Mouse (Mus musculus): Measurements from ENCODE around the gene Sh3tc1. TPM values are rescaled to one million over a fixed set of nuclear protein-coding genes. Genes with fewer than 3 reads are reported as not detected.

Sh3tc1 gene
- polyA plus RNA-seq, 1 experiment = not detected

DNA sequence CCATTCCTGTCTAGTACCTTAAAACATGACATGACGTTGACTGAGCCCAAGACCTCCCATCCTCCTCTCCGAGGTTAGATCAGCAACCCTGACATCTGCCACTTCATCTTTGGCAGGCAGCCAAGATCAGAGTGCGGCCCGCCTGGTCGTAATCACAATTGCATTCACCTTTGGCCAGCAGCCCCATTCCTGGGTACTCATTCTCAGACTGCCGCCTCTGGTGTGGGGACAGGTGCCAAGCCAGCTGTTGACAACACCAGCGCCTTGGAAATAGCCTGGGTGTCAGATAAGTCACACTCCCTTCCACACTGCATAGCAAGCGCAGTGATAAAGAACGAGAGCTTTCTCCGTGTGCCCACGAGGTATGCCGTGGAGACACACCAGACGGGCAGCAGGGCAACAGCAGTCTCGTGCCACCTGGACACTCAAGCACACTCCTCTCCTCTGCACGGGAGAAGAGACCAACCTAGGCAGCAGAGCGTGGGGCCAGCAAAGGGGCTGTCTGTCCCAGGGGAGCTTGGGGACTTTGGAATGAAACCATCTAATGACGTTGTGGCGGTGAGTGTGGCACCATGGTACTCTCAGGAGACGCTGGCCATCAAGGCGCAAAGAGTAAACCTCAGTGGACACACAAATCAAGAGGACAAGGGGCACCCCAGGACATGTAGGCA, 2.4 kb downstream of the Sh3tc1 start:
- TF ChIP-seq GATA1 (IDR thresholded peaks at IDR 0.05; ENCODE audit: low read length) = no peak

DNA sequence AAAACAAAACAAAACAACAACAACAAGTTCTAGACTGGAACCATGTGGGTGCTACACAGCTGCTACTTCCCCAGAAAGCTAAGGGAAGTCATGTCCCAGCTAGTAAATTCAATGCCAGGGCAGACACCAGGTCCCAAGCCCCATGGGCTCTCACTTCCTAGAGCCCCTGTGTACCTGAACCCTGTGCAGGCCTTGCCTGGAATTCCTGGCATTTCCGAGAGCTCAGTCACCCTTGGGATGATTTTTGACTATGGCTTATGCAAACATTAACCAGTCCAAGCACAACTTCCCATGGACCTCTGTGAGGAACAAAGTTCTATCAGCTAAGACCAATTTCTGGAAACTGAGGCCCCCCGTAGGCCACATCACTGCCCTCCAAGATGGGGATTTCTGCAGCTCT, 6.3 kb downstream of the Sh3tc1 start:
- TF ChIP-seq GATA1 (IDR thresholded peaks at IDR 0.05; ENCODE audit: low read length) = no peak

DNA sequence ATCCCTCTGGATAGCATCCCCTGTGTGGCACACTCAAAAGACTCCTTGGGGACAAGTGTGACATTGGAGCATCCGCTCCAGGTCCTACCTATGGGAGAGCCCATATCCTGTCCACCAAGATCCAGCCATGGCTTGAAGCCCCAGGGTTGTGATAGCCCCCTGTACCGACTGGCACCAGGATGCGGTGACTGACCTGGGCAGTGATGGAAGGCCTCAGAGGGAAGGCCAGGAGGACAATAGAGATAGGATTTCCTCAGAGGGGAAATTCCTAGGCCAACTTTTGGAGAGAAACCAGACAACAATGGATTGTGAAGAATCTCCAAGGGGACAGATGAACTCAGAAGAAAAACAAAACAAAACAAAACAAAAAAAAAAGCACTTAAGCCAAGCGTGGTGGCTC, 8.8 kb downstream of the Sh3tc1 start:
- no peak for TF ChIP-seq GATA1 (IDR thresholded peaks at IDR 0.05; ENCODE audit: low read length)

DNA sequence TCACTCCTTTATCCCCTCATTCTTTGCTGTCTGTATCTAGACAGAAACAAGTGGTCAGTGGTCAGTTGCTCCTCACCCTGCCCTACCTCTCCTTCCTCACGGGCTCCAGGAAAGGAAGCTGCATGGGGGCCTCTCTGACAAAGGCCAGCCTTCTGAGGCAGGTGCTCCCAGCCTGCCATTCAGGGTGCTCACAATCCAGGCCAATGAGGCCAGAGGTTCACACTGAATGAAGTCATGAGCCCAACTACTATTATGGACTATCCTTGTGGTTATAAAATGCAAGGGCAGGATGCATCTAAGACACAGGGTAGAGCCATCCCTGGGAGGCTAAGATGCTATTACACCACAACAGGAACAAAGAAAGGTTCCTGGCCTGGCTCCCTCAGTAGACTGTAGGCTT, 9.2 kb downstream of the Sh3tc1 start:
- no peak for TF ChIP-seq GATA1 (IDR thresholded peaks at IDR 0.05; ENCODE audit: low read length)

- no peak for TF ChIP-seq GATA1 (IDR thresholded peaks at IDR 0.05; ENCODE audit: low read length)
Measured at GRCm38 (mm10) chr5:35729844-35730243, 9.9 kb downstream of the Sh3tc1 start.

- TF ChIP-seq GATA1 (IDR thresholded peaks at IDR 0.05; ENCODE audit: low read length) = no peak
Measured at GRCm38 (mm10) chr5:35728957-35729460, 10.8 kb downstream of the Sh3tc1 start.

DNA sequence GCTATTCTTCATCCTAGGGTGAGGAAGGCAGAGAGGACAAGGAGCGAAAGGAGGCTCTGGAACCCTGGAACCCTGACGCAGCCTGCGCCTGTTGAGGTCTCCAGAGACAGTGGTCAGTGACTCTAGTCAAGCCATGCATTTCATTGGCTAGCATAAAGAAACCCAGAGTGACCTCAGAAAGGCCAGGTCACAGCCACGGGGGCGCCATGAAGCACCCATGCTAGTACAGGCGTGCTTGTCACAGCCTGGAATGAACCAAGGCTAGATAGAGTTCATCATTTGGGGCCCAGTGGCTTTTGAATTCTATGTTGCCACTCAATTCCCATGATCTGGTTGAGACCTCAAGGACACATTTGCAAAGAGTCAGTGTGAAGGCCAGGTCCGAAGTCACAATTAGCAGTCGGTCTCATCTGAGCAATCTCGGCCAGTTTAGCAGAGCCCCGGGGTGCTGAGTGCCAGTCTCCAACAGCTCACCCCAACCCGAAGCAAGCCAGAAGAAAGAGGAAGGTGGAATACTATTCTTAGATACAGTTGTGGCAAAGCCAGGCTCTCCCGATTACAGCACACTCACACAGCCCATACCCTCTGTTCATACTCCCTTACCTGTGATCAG, 11.3 kb downstream of the Sh3tc1 start:
- no peak for TF ChIP-seq GATA1 (IDR thresholded peaks at IDR 0.05; ENCODE audit: low read length)

DNA sequence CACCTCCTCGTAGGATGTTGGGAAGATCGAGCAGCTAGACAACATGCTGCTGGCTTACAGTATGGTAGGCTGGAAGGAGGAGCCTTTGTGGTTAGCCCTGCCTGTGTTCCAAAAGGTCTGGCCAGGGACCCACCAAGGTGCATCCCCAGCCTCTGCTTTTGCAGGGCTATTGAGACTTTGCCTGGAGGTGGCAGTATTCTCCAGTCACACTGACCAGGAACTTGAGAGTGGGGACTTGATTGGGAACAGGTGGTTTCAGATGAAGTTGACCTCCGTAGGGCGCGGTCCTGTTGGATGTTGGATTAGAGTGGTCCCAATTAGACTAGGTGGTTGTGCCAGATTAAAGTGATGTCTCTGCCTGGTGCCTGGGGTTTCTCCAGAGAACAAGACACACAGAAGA, 12.3 kb downstream of the Sh3tc1 start:
- no peak for TF ChIP-seq GATA1 (IDR thresholded peaks at IDR 0.05; ENCODE audit: low read length)

- no peak for TF ChIP-seq GATA1 (IDR thresholded peaks at IDR 0.05; ENCODE audit: low read length)
Measured at GRCm38 (mm10) chr5:35725840-35726239, 13.9 kb downstream of the Sh3tc1 start.

DNA sequence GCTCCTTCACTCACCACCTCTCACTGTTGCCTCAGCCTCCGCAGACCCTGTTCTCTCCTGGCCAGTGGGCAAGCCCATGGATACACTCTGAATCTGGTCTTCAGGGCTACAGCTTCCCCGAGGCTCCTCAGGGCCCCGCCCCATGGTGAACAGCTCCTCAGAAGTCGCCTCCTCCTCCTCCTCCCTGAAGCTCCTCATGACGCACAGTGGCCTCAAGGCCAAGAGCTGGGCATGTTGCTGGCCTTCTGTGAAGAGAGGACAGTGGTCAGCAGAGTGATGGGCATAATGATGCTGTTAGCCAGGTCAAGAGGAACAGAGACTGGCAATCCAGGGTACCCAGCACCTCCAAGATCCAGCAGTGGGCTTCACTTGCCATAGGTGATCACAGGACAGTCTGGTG, 15.9 kb downstream of the Sh3tc1 start:
- no peak for TF ChIP-seq GATA1 (IDR thresholded peaks at IDR 0.05; ENCODE audit: low read length)

- no peak for TF ChIP-seq GATA1 (IDR thresholded peaks at IDR 0.05; ENCODE audit: low read length)
Measured at GRCm38 (mm10) chr5:35722654-35723053, 17.1 kb downstream of the Sh3tc1 start.

DNA sequence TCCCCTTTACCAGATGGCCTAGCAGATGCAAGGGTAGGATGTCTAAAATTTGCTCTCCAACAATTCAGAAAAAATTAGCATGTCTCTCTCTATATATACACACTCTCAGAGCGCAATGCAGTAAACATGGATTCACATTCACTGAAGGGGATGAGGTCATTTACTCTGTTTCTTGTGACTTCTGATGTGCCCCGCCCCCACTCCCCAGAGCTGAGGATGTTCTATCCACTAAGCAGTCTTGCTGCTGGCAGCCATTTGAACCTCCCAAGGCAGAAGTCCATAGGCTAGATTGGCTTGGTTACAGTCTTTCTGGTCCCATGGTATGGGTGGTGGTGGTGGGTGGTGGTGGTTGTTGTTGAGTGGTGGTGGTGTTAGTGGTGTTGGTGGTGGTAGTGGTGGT, 17.9 kb downstream of the Sh3tc1 start:
- TF ChIP-seq GATA1 (IDR thresholded peaks at IDR 0.05; ENCODE audit: low read length) = no peak

DNA sequence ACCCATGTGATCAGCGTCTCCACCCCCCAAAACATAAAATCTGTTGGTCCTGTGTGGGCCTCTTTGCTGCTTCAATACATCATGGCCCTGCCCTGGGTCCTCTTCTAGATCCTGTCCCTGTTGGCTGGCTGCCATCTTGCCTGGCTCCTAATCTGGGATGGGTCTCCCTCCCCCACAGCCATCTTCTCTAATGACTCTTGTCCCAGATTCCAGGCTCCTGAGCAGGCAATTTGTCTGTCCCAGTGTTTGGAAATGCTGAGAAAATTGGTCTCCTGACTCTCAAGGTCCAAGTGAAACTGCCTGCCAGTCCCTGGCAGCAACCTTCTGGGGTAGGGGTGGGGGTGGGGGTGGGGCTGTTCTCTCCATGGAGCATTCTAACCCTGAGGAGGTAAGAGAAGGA, 19.9 kb downstream of the Sh3tc1 start:
- no peak for TF ChIP-seq GATA1 (IDR thresholded peaks at IDR 0.05; ENCODE audit: low read length)

- TF ChIP-seq GATA1 (IDR thresholded peaks at IDR 0.05; ENCODE audit: low read length) = no peak
Measured at GRCm38 (mm10) chr5:35719343-35719742, 20.4 kb downstream of the Sh3tc1 start.

- no peak for TF ChIP-seq GATA1 (IDR thresholded peaks at IDR 0.05; ENCODE audit: low read length)
Measured at GRCm38 (mm10) chr5:35718817-35719216, 21.0 kb downstream of the Sh3tc1 start.

GRCm38 (mm10) chr5:35717946-35718345, 21.8 kb downstream of the Sh3tc1 start:
- no peak for TF ChIP-seq GATA1 (IDR thresholded peaks at IDR 0.05; ENCODE audit: low read length)

DNA sequence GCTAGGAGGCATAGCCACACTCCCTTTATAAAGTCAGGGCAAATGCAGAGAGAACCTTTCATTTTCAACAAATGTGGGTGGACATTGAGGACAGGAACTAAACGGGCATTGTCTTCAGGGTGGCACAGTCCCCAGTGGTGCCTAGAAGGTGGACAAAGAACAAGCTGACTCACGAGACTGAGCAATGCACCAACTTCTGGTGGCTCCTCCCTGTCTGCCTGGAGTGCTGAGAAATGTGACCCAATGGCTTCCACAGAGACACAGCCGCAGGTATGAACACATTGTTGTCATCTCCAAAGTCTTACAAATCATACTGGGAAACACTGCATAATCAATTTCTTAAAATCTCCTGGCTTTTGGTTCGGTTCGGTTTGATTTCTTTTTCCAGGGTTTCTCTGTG, 22.3 kb downstream of the Sh3tc1 start:
- TF ChIP-seq GATA1 (IDR thresholded peaks at IDR 0.05; ENCODE audit: low read length) = no peak
